Mouse (Mus musculus): Measurements from ENCODE around the gene Fhod1. TPM values are rescaled to one million over a fixed set of nuclear protein-coding genes. Genes with fewer than 3 reads are reported as not detected.

The Fhod1 gene
- polyA plus RNA-seq (2015; fragmentation: Nextera tagmentation; extraction: Ambion mirVana): 8.7 and 10.5 TPM in 2 replicates

DNA sequence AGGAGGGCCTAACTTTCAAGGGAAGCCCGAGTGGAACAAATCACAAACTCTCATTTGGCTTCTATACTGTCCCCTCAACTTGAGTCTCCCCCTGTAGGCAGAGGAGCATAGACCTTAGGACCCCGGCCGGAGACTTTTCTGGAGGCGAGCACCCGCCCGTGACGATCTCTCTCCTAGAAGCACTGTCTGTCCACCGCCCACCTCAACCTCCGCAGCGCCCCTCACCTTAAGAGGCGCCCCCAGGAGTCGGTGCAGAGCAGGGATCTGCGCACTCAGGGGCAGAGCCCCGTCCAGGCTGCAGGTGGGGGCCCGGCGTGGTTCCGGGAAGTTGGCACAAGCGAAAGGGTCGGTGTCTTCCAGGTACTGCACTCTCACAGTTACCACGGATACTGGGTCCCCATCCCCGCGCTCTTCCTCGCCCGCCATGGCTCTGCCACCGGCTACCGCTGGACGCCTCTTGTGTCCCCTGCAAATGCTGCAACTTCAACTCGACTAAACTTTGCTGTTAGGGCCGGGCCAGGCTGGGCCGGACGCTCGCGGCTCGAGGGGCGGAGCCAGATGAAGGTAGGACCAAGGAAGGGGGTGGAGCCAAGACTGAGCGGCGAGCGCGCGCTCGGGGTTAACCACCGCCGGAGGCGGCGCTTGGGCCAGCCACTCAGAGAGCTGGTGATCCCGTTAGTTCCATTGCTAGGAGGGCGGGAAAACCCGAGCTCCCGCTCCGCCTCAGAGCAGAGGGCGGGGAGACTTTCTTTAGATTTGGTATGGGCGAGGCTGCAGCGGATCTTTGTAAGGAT lies at the start of gene Fhod1:
Gene Fhod1 (minus strand): TSS at position 526 of the 794 bp plus-strand sequence.
- Histone ChIP-seq H3K27me3 (replicated peaks; ENCODE audit: insufficient read depth, low read length) (no peaks in the 10 kb centered on the region), H3K9me3 (ENCODE audit: low read length) (no peaks in the 10 kb centered on the region), H3K4me3 (ENCODE audit: low read depth, low read length) (peak within 1 kb of the TSS; percentile 57), H3K9ac (replicated peaks; ENCODE audit: low read depth) (peak within 1 kb of the TSS; percentile 64), H3K27ac (ENCODE audit: low read length) (peak within 1 kb of the TSS; percentile 87), H3K4me1 (ENCODE audit: insufficient read depth, low read depth, low read length) (peaks cover 23% of the 10 kb centered on the region), H3K36me3 (ENCODE audit: insufficient read depth, low read length) (no peaks in the 10 kb centered on the region), H3K4me2 (replicated peaks; ENCODE audit: low read depth, low read length) (peak within 1 kb of the TSS; percentile 100)
- DNase-seq (ENCODE audit: low spot score): peak; percentile 100
- TF ChIP-seq EP300 (IDR thresholded peaks at IDR 0.05) (0 out of 2 replicates have a peak, but pooled peaks have one; percentile 7), CTCF (IDR thresholded peaks at IDR 0.05) (peak; percentile 55)
- WGBS: under 1% methylated on average over 52 of the region's 53 CpGs
- peak; percentile 87 for ATAC-seq

DNA sequence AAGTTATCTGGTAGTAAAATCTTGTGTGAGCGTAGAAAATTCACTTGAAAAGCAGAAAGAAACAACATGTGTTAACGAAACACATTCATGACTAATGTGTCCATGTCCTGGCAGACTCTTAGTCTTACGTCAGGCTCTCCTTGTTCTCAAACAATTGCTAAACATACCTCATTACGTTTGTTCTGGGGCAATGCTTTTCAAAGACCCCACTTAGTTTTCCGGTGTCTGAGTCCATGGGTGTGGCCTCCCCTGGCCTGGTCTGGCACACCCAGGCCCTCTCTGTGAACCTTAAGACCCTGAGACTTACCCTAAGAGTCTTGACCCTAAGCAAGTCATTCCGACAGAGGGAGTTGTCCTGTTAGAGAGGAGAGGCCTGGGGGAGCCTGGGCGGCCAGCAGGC lies 46.2 kb upstream of the Fhod1 start:
- 45% methylated on average over 7 of the region's 7 CpGs for WGBS
- ATAC-seq (peak; percentile 82), DNase-seq (ENCODE audit: low spot score) (peak; percentile 91)
- Histone ChIP-seq H3K4me3 (ENCODE audit: low read depth, low read length) (no peak overlapping the region), H3K9ac (replicated peaks; ENCODE audit: low read depth) (no peak overlapping the region), H3K27ac (ENCODE audit: low read length) (peak overlapping the region; percentile 72), H3K4me1 (ENCODE audit: insufficient read depth, low read depth, low read length) (peaks cover 11% of the 10 kb centered on the region), H3K4me2 (replicated peaks; ENCODE audit: low read depth, low read length) (no peak overlapping the region), H3K36me3 (ENCODE audit: insufficient read depth, low read length) (no peaks in the 10 kb centered on the region), H3K9me3 (ENCODE audit: low read length) (no peaks in the 10 kb centered on the region), H3K27me3 (replicated peaks; ENCODE audit: insufficient read depth, low read length) (no peaks in the 10 kb centered on the region)
- TF ChIP-seq CTCF (IDR thresholded peaks at IDR 0.05) (no peak), EP300 (IDR thresholded peaks at IDR 0.05) (peak; percentile 98)

DNA sequence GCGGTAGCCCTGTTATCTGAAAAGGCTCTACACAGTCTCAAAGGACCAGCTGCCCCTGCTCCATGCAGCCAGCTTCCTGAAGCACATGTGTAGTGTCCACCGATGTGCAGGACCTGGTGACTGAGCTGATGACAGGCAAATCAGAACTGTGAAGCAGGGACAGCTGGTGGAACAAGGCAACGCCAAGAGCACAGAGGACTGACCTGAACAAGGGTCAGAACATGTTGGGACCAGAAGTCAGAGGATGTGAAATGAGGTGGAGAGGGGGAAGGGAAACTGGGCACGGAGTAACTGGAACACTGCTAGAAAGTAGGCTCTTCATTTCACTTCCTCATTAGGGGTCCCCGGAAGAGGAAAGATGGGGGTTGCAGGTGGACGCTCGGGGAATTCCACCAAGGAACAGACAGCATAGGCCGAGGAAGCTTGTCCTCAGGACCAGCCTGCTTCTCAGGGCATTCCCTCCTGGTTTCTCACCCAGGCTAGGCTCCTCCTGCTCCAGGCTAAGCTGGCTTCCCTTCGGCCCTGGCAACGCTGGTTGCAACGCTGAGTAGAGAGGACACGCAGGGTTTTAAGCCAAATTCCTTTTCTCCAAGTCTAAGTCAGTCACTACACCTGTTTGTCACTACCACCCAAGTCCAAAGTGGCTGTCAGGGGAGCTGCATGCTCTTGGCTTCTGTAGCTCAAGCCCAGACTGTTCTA lies 45.5 kb upstream of the Fhod1 start:
- no peaks in the 10 kb centered on the region for H3K27me3 ChIP-seq (replicated peaks; ENCODE audit: insufficient read depth, low read length)
- H3K9me3 ChIP-seq (ENCODE audit: low read length): no peaks in the 10 kb centered on the region
- TF ChIP-seq CTCF (IDR thresholded peaks at IDR 0.05) (no peak), EP300 (IDR thresholded peaks at IDR 0.05) (no peak; the same call in 1 of the 2 replicates)
- 73% methylated on average over 11 of the region's 12 CpGs for WGBS
- peak overlapping the region; percentile 72 for H3K27ac ChIP-seq (ENCODE audit: low read length)
- no peak overlapping the region for H3K4me3 ChIP-seq (ENCODE audit: low read depth, low read length)
- peak; percentile 37 for ATAC-seq
- H3K4me1 ChIP-seq (ENCODE audit: insufficient read depth, low read depth, low read length): peaks cover 11% of the 10 kb centered on the region
- no peak overlapping the region for H3K4me2 ChIP-seq (replicated peaks; ENCODE audit: low read depth, low read length)
- H3K36me3 ChIP-seq (ENCODE audit: insufficient read depth, low read length): no peaks in the 10 kb centered on the region
- H3K9ac ChIP-seq (replicated peaks; ENCODE audit: low read depth): no peak overlapping the region
- peak; percentile 51 for DNase-seq (ENCODE audit: low spot score)

- no peak for TF ChIP-seq CTCF (IDR thresholded peaks at IDR 0.05)
- 0 out of 2 replicates have a peak, but pooled peaks have one; percentile 31 for TF ChIP-seq EP300 (IDR thresholded peaks at IDR 0.05)
- H3K4me1 ChIP-seq (ENCODE audit: insufficient read depth, low read depth, low read length): peaks cover 8% of the 10 kb centered on the region
- H3K27ac ChIP-seq (ENCODE audit: low read length): no peak overlapping the region
- no peaks in the 10 kb centered on the region for H3K36me3 ChIP-seq (ENCODE audit: insufficient read depth, low read length)
- 22% methylated on average over 6 of the region's 6 CpGs for WGBS
- no peaks in the 10 kb centered on the region for H3K27me3 ChIP-seq (replicated peaks; ENCODE audit: insufficient read depth, low read length)
- H3K4me3 ChIP-seq (ENCODE audit: low read depth, low read length): no peak overlapping the region
- DNase-seq (ENCODE audit: low spot score): peak; percentile 56
- H3K9me3 ChIP-seq (ENCODE audit: low read length): no peaks in the 10 kb centered on the region
- H3K9ac ChIP-seq (replicated peaks; ENCODE audit: low read depth): no peak overlapping the region
- no peak overlapping the region for H3K4me2 ChIP-seq (replicated peaks; ENCODE audit: low read depth, low read length)
- ATAC-seq: peak; percentile 34
Measured at GRCm38 (mm10) chr8:105389096-105389495, 41.3 kb upstream of the Fhod1 start.

DNA sequence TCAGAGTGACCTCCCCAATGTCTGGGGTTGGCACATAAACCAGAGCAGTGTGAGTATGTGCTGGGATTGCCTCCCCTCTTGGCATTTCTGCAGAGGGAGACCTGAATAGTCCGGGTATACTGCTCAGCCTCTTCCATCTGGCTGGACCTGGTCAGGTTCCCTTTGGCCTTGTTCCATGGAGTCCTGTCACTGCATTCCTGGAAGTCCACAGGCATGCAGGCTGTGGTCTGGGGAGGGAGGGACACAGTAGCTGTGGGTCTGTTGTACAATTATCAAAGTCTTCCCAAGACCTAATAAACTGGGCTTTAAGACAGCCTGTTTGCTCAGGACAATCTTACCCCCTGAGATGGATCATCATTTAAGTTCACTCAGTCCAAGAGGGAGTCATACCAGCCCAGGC lies 39.4 kb upstream of the Fhod1 start:
- Histone ChIP-seq H3K9me3 (ENCODE audit: low read length) (no peaks in the 10 kb centered on the region), H3K27ac (ENCODE audit: low read length) (no peak overlapping the region), H3K36me3 (ENCODE audit: insufficient read depth, low read length) (no peaks in the 10 kb centered on the region), H3K4me2 (replicated peaks; ENCODE audit: low read depth, low read length) (no peak overlapping the region), H3K4me1 (ENCODE audit: insufficient read depth, low read depth, low read length) (peaks cover 5% of the 10 kb centered on the region; the same call in 1 of the 2 replicates), H3K9ac (replicated peaks; ENCODE audit: low read depth) (no peak overlapping the region), H3K4me3 (ENCODE audit: low read depth, low read length) (no peak overlapping the region), H3K27me3 (replicated peaks; ENCODE audit: insufficient read depth, low read length) (no peaks in the 10 kb centered on the region)
- no peak for TF ChIP-seq EP300 (IDR thresholded peaks at IDR 0.05)
- no peak for TF ChIP-seq CTCF (IDR thresholded peaks at IDR 0.05)
- DNase-seq (ENCODE audit: low spot score): peak; percentile 54
- 47% methylated on average over 1 of the region's 1 CpGs for WGBS
- ATAC-seq: peak; percentile 77; the same call in 1 of the 2 replicates

- 96% methylated on average over 2 of the region's 2 CpGs for WGBS
- H3K36me3 ChIP-seq (ENCODE audit: insufficient read depth, low read length): no peaks in the 10 kb centered on the region
- ATAC-seq (no peak), DNase-seq (ENCODE audit: low spot score) (no peak)
- no peak overlapping the region for H3K4me3 ChIP-seq (ENCODE audit: low read depth, low read length)
- H3K4me2 ChIP-seq (replicated peaks; ENCODE audit: low read depth, low read length): no peak overlapping the region
- H3K9ac ChIP-seq (replicated peaks; ENCODE audit: low read depth): no peak overlapping the region
- H3K4me1 ChIP-seq (ENCODE audit: insufficient read depth, low read depth, low read length): peaks cover under 1% of the 10 kb centered on the region; the same call in 1 of the 2 replicates
- no peak overlapping the region for H3K27ac ChIP-seq (ENCODE audit: low read length)
- no peaks in the 10 kb centered on the region for H3K27me3 ChIP-seq (replicated peaks; ENCODE audit: insufficient read depth, low read length)
- no peaks in the 10 kb centered on the region for H3K9me3 ChIP-seq (ENCODE audit: low read length)
- TF ChIP-seq CTCF (IDR thresholded peaks at IDR 0.05): peak; percentile 15; the same call in 1 of the 2 replicates
- TF ChIP-seq EP300 (IDR thresholded peaks at IDR 0.05): no peak
Measured at GRCm38 (mm10) chr8:105384070-105384469, 36.3 kb upstream of the Fhod1 start.
